Mouse (Mus musculus) left cerebral cortex, adult 9 months (tissue): ENCODE data around the gene Ddx41.
A peak's percentile ranks its signal among the peaks of the same experiment; 100 is the strongest.
"Not testable (repeated sequence)": the region's sequence is repeated elsewhere in the genome, so short reads cannot be mapped to it uniquely, and the experiment has no call there.

Source experiments
- DNase-seq, 2 experiments: peaks; one replicate each; pipeline ENCODE4 v3.0.0; 2022; ENCODE audit warnings: low spot score in 2 of 2

Ddx41 gene

GRCm38 (mm10) chr13:55536194-55537175 is at the start of gene Ddx41:
Gene Ddx41 (minus strand): TSS chr13:55536658.
- peak; percentile 100 for DNase-seq

DNA sequence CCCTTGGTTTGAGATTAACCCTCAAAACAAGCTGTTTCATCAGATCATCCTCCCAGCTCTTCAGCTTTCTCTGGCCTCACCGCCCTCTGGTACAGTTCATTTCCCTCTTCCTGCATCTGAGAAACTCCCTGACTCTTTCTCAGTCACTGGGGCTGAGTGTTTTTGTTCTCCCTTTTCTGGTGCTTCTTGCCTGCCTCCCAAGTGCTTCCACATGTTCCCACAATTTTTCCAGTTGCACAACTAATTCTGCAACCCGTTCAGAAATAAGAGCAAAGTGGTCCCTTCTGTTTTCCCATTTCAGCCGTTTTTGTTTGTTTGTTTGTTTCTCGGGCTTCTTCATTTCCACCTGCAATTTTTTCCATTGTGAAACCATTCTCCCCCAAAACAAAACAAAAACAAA is 41.6 kb upstream of the Ddx41 start:
- DNase-seq, result no peak

DNA sequence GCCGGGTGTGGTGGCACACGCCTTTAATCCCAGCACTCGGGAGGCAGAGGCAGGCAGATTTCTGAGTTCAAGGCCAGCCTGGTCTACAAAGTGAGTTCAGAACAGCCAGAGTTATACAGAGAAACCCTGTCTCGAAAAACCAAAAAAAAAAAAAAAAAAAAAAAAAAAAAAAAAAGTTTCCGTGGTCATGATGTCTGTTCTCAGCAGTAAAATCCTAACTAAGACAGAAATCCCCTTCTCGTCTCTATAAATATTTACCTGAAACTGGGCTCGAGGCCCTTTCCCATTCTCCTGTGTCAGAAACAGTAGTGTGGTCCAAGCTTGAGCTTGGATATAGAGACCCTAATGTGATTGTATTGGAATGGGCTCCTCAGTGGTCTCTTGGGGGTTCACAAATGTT is 40.4 kb upstream of the Ddx41 start:
- DNase-seq, result not testable (repeated sequence)

DNA sequence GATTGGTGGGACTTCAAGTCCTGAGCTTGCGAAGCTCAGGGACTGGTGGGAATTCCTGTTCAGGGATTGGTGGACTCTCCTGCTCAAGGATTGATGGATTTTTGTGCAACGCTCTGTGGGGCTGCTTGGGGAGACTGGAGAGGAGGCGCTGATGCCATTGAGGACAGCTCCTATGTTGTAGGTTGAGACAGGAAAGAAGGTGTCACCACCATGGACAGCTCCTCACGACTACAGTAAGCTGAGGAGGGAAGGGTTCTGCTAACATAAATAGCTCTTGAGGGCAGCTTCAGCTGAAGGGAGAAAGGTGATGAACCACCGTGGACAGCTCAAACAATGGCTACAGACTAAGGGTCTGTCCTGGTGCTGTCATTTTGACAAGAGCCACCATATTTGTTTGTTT is 39.5 kb upstream of the Ddx41 start:
- no peak for DNase-seq

DNA sequence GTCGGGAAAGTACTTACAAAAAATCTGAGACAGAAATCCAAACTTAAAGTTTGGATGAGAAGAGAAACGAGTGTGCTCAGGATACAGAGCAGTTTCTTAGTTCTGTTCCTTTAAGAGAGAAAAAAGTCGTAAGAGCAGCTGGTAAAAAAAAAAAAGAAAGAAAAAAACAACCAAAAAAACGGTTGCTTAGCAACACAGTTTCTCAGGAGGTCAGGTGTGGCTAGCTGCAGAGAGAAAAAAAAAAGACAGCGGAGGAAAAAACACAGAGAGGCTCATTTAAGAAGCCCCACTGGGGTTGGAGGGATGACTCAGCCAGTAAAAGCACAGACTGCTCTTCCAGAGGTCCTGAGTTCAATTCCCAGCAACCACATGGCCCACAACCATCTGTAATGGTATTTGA is 37.9 kb upstream of the Ddx41 start:
- DNase-seq, result no peak

DNA sequence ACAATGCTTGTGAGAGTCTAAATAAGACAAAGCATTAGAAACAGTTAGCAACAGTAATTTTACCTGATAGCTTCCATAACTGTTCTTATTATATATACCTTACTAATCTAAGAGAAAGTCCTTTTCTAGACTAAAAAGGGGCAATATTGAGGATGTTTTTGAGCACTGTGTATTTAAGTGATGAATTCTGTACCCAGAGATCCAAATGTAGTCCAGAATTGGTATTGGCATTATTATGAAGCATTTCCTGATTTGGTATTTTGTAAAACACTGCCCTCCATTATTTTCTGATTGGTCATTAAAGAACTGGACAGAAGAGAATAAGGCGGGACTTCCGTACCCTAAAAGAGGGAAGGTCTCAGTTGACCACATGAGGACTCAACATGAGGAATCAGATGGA is 37.0 kb upstream of the Ddx41 start, which contains the start of gene Tmed9:
TSS of gene Tmed9 (plus strand) at position 301 of the 400 bp plus-strand sequence.
- DNase-seq, result no peak

GRCm38 (mm10) chr13:55571977-55572376 is 35.5 kb upstream of the Ddx41 start:
- DNase-seq, result no peak

DNA sequence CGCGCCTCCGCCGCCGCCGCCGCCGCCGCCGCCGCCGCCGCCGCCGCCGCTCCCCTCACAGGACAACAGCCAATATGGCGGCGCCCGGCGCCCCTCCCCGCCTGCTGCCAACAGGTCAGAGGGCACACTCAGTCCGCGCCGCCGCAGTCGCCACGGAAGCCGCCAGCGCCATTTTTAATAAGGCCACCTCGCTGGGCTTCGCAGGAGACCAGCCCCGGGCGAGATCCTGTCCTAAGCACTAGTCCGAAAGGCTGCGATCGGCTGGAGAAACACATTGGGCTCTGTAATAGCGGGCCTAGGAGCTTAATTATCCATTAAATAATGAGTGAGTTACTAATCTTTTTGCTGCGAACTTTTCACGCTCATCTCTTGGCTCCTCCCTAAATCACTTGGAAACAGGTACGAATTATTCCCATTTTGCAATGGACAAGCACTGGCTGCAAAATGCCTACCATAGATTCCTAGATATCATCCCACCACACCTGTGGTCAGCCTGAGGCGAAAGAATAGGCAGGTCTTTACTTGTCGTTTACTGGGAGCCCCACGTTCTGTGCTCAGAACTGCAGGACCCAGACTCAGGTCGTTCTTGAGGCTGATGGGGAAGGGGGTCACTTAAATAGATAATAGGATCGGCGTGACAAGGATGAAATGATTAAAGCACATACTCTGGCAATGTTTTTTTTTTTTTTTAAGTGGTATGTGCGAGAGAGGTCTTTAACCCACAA is 34.7 kb upstream of the Ddx41 start, which contains the start of gene Fam193b:
TSS of gene Fam193b (minus strand) at position 94 of the 725 bp plus-strand sequence.
- DNase-seq, result peak; percentile 74 to 95

GRCm38 (mm10) chr13:55570286-55570973 is 34.0 kb upstream of the Ddx41 start:
- DNase-seq, result no peak

DNA sequence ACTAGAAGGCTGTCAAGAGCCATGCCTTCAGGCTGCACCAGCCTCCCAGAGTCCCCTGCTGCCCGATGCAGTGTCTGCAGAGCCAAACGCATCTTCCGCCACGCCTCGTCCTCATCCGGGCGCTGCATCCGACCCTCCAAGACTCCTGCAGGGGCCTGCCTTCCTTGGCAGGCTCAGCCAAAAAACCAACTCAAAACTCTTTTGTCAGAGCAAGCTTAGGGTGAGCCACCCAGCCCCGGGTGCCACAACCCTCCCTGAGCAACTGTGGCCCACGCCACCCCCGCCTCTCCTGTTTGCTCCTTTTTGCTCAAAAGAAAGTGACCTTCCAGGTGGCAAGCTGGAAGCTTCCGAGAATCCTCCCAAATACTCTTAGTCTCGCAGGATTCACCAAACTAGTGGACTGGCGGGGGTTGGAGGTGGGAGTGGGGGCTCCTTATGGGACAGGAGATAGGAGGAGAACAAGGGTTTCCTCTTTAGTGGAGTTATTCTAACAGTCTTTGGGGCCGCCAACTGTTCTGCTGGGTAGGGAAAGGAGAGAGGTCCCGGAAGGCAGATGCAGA is 33.3 kb upstream of the Ddx41 start:
- DNase-seq, result no peak

GRCm38 (mm10) chr13:55568524-55568923 is 32.1 kb upstream of the Ddx41 start:
- not testable (repeated sequence) for DNase-seq

GRCm38 (mm10) chr13:55567949-55568348 is 31.5 kb upstream of the Ddx41 start:
- DNase-seq, result no peak

GRCm38 (mm10) chr13:55567001-55567400 is 30.5 kb upstream of the Ddx41 start:
- no peak for DNase-seq

DNA sequence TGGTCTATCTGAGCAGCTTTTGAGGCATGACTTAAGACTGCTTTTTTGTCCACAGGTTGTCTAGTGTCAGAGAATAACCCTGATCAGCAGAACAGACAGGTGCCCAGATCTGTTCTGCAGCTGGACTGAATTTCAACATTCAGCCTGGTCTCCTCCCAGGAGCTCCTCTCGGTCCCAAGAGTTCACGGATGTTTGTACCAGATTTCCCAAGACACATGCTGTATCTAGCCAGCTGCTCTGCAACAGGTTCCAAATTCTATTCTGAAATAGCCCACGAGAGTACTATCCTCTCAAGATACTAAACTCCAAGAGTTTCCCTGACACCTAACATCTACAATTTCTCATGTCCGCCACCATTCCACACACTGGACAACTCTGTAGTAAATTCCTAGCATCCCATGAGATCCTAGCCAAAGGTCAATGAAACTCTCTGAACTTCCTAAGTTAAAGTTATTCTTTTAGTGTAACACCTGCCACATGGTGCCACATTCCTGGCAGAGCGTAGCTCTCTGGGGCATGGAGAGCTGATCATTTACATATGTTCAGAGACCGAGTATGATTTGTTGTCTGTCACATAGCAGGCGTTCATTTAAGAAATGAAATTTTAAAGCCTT is 26.9 kb upstream of the Ddx41 start:
- DNase-seq, result no peak

DNA sequence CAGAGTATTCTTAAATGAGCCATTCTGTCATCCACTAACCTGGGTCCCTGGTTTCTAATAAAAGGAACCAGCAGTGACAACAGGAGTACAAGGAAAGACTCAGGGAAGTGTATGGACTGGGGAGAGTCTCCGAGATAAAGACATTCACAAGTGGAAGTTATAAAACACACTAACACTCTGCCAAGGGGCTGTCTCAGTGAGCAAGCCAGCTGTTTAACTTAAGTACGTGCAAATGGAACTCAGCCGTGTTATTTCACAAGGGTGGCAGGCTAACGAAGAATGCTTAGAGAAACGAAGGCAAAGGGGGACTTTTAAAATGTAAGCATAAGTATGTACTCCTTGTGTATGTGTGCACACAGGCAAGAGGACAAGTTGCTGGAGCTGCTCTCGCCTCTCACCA is 21.0 kb upstream of the Ddx41 start:
- DNase-seq, result no peak

DNA sequence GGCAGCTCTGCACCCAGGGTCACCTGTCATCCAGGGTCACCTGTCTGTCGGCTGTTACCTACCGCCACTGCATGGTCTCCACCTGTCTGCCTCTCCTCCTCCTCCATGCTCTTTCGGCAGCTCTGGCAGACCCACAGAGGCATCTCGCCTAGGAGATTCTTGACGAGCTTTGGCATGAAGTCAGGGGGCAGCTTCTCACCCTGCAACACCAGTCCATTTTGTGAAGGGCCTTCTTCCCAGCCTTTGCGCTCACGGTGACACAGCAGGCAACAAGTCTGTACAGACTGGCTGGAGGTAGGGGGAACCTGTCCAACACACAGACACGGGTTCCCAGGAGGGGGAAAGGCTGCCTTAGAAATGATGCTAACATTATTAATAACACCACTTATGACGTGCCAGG is 19.5 kb upstream of the Ddx41 start:
- no peak for DNase-seq

DNA sequence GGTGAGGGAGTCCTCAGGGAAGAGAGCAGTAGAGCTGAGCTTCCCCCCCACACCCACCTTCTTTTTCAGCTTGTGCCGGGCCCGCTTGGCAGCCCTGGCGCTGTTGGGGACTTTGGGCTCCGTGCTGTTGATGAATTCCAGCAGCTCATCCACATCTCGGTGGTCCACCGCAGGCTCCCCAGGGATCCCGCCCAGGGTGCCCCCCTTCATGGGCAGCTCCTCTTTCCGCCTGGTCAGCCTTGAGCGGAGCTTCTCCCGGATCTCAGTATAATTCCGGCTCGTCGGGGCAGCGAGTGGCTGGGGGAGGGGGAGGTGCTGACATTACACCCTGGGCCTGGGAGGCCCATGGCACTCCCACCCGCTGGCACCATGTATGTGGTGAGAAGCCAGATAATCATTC is 12.6 kb upstream of the Ddx41 start:
- no peak for DNase-seq

DNA sequence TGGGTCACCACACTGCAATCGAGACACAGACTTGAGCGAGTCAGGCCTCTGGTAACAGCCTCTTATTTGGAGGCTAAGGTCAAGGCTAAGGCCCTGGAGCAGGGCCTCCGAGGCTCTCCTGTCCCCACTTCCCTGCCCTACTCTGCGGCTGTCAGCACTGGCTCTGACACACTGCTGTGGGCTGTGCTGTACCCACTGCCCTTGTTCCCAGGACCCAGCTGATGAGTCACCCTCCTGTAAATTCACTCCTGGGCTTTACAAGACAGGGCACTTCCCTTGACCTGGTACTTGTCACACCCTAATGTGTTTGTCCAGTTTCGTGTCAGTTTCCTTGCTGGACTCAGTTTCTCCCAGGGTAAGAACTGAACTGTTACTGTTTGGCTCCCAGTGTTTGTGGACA is 12.0 kb upstream of the Ddx41 start:
- DNase-seq, result no peak

GRCm38 (mm10) chr13:55547916-55548315 is 11.5 kb upstream of the Ddx41 start:
- DNase-seq, result no peak

GRCm38 (mm10) chr13:55544792-55545191 is 8.3 kb upstream of the Ddx41 start:
- DNase-seq, result no peak

DNA sequence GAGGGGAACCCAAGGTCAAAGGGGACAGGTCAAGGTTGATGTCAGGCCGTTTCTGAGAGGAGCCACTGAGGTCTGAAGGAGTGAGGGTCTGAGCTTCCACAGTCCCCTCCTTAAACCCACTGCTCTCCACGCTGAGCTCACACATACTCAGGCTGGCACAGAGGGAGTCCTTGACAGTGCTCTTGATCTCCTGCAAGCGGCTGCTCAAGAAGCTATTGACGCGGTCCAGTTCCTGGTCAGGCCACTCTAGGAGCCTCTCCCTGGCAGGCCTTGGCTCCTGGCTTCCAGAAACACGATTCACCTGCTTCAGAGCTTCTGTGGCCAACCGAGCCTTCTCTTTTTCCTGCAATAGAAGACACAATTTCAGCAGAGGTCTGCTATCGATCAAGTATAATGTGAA is 7.0 kb upstream of the Ddx41 start:
- no peak for DNase-seq
